Comparison of ENCODE assay signal across 11 mouse cellular contexts in genomic region chr8:121861806-121862548, GRCm38 (mm10). TPM values are rescaled to one million over a fixed set of nuclear protein-coding genes. Genes with fewer than 3 reads are reported as not detected.
A peak's percentile ranks its signal among the peaks of the same experiment; 100 is the strongest.
DNase-seq lines count a peak whose midpoint lies in the region; ATAC-seq lines count a peak whose summit lies in the region.
"Had no signal": no experiment of that assay in that cellular context is flagged by ENCODE, and none has a peak within 500 bp of the region (broad histone marks: within the 10 kb centered on the region; RNA-seq: fewer than 3 reads in every experiment).

No protein-coding gene starts in this region.

- peak; percentile 64; the same call in 1 of the 2 replicates for ATAC-seq in embryonic facial prominence, embryonic 11.5 days (replicated peaks; ENCODE audit: insufficient number of reproducible peaks, low FRiP score, low TSS enrichment, low read depth)
- ATAC-seq in inflammation-experienced regulatory T-cells, adult 6 months = peak; percentile 63
- ATAC-seq in kidney, embryonic 14.5 days (ENCODE audit: low FRiP score, low TSS enrichment) = no peak
- ATAC-seq: midbrain, embryonic 13.5 days had no signal

- H3K9ac ChIP-seq in embryonic facial prominence, embryonic 11.5 days (replicated peaks; ENCODE audit: low read length) = no peak overlapping the region
- H3K9ac ChIP-seq in kidney, embryonic 14.5 days (ENCODE audit: low read depth, low read length) = no peak overlapping the region
- H3K9ac ChIP-seq: midbrain, embryonic 13.5 days had no signal

- H3K27ac ChIP-seq in embryonic facial prominence, embryonic 11.5 days (replicated peaks; ENCODE audit: low read depth, low read length) = no peak overlapping the region
- H3K27ac ChIP-seq in embryonic facial prominence, embryonic 10.5 days (replicated peaks) = no peak overlapping the region
- H3K27ac ChIP-seq in kidney, embryonic 14.5 days (ENCODE audit: low read depth, low read length) = no peak overlapping the region
- H3K27ac ChIP-seq: midbrain, embryonic 13.5 days had no signal

- no peaks in the 10 kb centered on the region for H3K9me3 ChIP-seq in embryonic facial prominence, embryonic 11.5 days (replicated peaks; ENCODE audit: control insufficient read depth, low read length)
- H3K9me3 ChIP-seq in embryonic facial prominence, embryonic 10.5 days = 0 out of 2 replicates have a peak, but pooled peaks cover 2% of the 10 kb centered on the region
- no peaks in the 10 kb centered on the region for H3K9me3 ChIP-seq in kidney, embryonic 14.5 days (ENCODE audit: control insufficient read depth, low read length)
- H3K9me3 ChIP-seq: midbrain, embryonic 13.5 days had no signal

- WGBS in embryonic facial prominence, embryonic 11.5 days = 69% methylated on average over 11 of the region's 12 CpGs
- WGBS in embryonic facial prominence, embryonic 10.5 days = 69% methylated on average over 12 of the region's 12 CpGs
- 70% methylated on average over 9 of the region's 12 CpGs for WGBS in kidney, embryonic 14.5 days

- no peak overlapping the region for H3K4me3 ChIP-seq in embryonic facial prominence, embryonic 11.5 days (ENCODE audit: low read depth, low read length)
- H3K4me3 ChIP-seq in embryonic facial prominence, embryonic 10.5 days = no peak overlapping the region
- no peak overlapping the region for H3K4me3 ChIP-seq in kidney, embryonic 14.5 days (ENCODE audit: low read length)
- H3K4me3 ChIP-seq: midbrain, embryonic 13.5 days had no signal

- DNase-seq in embryonic facial prominence, embryonic 11.5 days (ENCODE audit: low spot score) = no peak
- DNase-seq in embryonic facial prominence, embryonic 10.5 days (ENCODE audit: low spot score) = no peak
- DNase-seq in ovary, adult 18-20 months (ENCODE audit: low spot score) = peak; percentile 79
- DNase-seq in ovary, postnatal 10 days (ENCODE audit: low spot score) = no peak
- DNase-seq in layer of hippocampus, postnatal 10 days (ENCODE audit: low spot score in 2 of 2) = no peak
- DNase-seq in left cerebral cortex, adult 8-10 months (ENCODE audit: low spot score in 2 of 2) = no peak
- DNase-seq: B cell, adult 2 months; gastrocnemius, postnatal 36 days had no signal

- no peaks in the 10 kb centered on the region for H3K4me1 ChIP-seq in embryonic facial prominence, embryonic 11.5 days (ENCODE audit: control insufficient read depth, insufficient read depth, low read length)
- peaks cover 25% of the 10 kb centered on the region for H3K4me1 ChIP-seq in embryonic facial prominence, embryonic 10.5 days
- H3K4me1 ChIP-seq in kidney, embryonic 14.5 days (ENCODE audit: control insufficient read depth, insufficient read depth, low read length) = no peaks in the 10 kb centered on the region
- H3K4me1 ChIP-seq: midbrain, embryonic 13.5 days had no signal

- no peaks in the 10 kb centered on the region for H3K36me3 ChIP-seq in embryonic facial prominence, embryonic 11.5 days (replicated peaks; ENCODE audit: control insufficient read depth, insufficient read depth, low read depth, low read length)
- no peaks in the 10 kb centered on the region for H3K36me3 ChIP-seq in embryonic facial prominence, embryonic 10.5 days (replicated peaks)
- H3K36me3 ChIP-seq in kidney, embryonic 14.5 days (ENCODE audit: control insufficient read depth, insufficient read depth, low read length) = no peaks in the 10 kb centered on the region
- H3K36me3 ChIP-seq: midbrain, embryonic 13.5 days had no signal

- H3K4me2 ChIP-seq in embryonic facial prominence, embryonic 11.5 days (ENCODE audit: low read depth, low read length) = no peak overlapping the region
- H3K4me2 ChIP-seq in kidney, embryonic 14.5 days (replicated peaks; ENCODE audit: low read depth, low read length) = no peak overlapping the region
- H3K4me2 ChIP-seq: midbrain, embryonic 13.5 days had no signal

- H3K27me3 ChIP-seq in embryonic facial prominence, embryonic 11.5 days (ENCODE audit: control insufficient read depth, insufficient read depth, low read length) = no peaks in the 10 kb centered on the region
- H3K27me3 ChIP-seq in embryonic facial prominence, embryonic 10.5 days (replicated peaks; ENCODE audit: low read depth, poor library complexity, severe bottlenecking) = no peaks in the 10 kb centered on the region
- no peaks in the 10 kb centered on the region for H3K27me3 ChIP-seq in kidney, embryonic 14.5 days (ENCODE audit: control insufficient read depth, insufficient read depth, low read length)
- H3K27me3 ChIP-seq: midbrain, embryonic 13.5 days had no signal

RNA-seq across cellular contexts. Expression of gene Klhdc4, which starts 32.6 kb away (rescaled TPM):
- 43.1 and 45.3 TPM in 2 replicates for polyA plus RNA-seq in embryonic facial prominence, embryonic 11.5 days (2014; fragmentation: Nextera tagmentation; extraction: Ambion mirVana)
- polyA plus RNA-seq in embryonic facial prominence, embryonic 10.5 days (2016; fragmentation: Nextera tagmentation; extraction: Ambion mirVana) = 67.3 and 71.2 TPM in 2 replicates
- 10 to 100 TPM; 22.0 to 30.4 (median 28.2) TPM for polyA plus RNA-seq in inflammation-experienced regulatory T-cells, adult 6 months (2017; shearing (Covaris generic))
- total RNA-seq in layer of hippocampus, postnatal 10 days (2021) = 10 to 100 TPM; 28.8 to 32.1 TPM
- 35.7 and 44.4 TPM in 2 replicates for polyA plus RNA-seq in kidney, embryonic 14.5 days (2014; fragmentation: Nextera tagmentation; extraction: Ambion mirVana)
- 10 to 100 TPM; 28.9 to 35.0 (median 32.2) TPM for total RNA-seq in left cerebral cortex, adult 8-10 months (2022)

RNA-seq across cellular contexts. Expression of gene Slc7a5, which starts 45.5 kb away (rescaled TPM):
- 17.7 and 19.7 TPM in 2 replicates for polyA plus RNA-seq in embryonic facial prominence, embryonic 11.5 days (2014; fragmentation: Nextera tagmentation; extraction: Ambion mirVana)
- 18.7 and 21.0 TPM in 2 replicates for polyA plus RNA-seq in embryonic facial prominence, embryonic 10.5 days (2016; fragmentation: Nextera tagmentation; extraction: Ambion mirVana)
- 1 to 10 TPM; 2.5 to 4.4 (median 2.6) TPM for polyA plus RNA-seq in inflammation-experienced regulatory T-cells, adult 6 months (2017; shearing (Covaris generic))
- total RNA-seq in layer of hippocampus, postnatal 10 days (2021) = 100 to 1,000 TPM; 146 to 164 TPM
- polyA plus RNA-seq in kidney, embryonic 14.5 days (2014; fragmentation: Nextera tagmentation; extraction: Ambion mirVana) = 16.8 and 25.9 TPM in 2 replicates
- 10 to 100 TPM; 57.0 to 73.5 (median 61.5) TPM for total RNA-seq in left cerebral cortex, adult 8-10 months (2022)
